Mouse (Mus musculus): Measurements from ENCODE around the gene Hagh. TPM values are rescaled to one million over a fixed set of nuclear protein-coding genes. Genes with fewer than 3 reads are reported as not detected.

The Hagh gene
- polyA plus RNA-seq, 1 experiment from 2014 or later: 83.1 TPM

DNA sequence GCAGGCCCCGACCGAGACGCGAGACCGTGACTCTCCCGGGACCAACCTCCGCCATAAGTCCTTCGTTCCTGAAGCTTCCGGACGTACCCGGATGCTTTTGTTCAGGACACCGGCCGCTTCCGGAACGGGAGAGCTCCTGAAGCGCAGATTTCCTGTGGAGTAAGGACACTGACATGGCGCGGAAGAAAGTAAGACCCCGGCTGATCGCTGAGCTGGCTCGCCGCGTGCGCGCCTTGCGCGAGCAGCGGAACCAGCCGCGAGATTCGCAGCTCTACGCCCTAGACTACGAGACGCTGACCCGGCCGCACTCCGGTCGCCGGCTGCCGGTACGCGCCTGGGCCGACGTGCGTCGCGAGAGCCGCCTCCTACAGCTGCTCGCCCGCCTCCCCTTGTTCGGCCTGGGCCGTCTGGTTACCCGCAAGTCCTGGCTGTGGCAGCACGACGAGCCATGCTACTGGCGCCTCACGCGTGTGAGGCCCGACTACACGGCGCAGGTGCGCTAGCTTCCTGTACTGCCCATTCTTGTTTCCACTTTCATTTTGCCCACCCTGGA lies 55.1 kb downstream of the Hagh start, which contains the start of the genes Eme2 and Mrps34:
Gene Eme2 (minus strand): TSS at position 93 of the 553 bp plus-strand sequence.
Gene Mrps34 (plus strand): TSS at position 122 of the 553 bp plus-strand sequence.
- ATAC-seq (ENCODE audit: low read depth): peak; percentile 59
- under 1% methylated on average over 61 of the region's 62 CpGs for WGBS (ENCODE audit: insufficient replicate concordance)
- H3K36me3 ChIP-seq: peaks cover 73% of the 10 kb centered on the region

DNA sequence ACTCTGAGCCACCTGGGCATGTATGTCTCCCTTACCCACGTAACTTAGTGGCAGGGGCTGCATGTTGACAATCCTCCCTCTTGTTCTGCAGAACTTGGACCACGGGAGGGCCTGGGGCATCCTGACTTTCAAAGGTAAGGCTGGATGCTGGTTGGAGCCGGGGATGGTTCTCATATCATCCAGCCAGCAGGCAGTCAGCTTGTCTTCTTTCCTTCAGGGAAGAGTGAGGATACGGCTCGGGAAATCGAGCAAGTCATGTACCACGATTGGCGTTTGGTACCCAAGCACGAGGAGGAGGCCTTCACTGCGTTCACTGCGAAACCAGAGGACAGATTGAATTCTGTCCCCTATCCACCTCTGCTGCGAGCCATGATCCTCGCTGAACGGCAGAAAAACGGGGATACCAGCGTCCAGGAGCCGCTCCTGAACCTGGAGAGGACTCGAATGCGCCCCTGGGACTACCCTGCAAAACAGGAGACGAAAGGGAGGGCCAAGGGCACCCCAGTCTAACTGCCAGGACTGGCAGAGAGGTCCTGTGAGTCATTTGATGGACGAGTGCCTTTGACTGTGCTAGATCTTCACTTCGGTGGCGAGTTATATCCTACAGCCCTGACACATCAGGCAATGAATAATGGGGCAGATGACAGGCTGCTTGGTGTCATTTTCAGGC lies 55.8 kb downstream of the Hagh start:
- Histone ChIP-seq H3K27ac (peak overlapping the region; percentile 90), H3K9ac (peak overlapping the region; percentile 95), H3K9me3 (replicated peaks) (no peaks in the 10 kb centered on the region), H3K4me2 (peak overlapping the region; percentile 96), H3K36me3 (peaks cover 73% of the 10 kb centered on the region), H3K4me1 (replicated peaks) (peaks cover 59% of the 10 kb centered on the region), H3K4me3 (replicated peaks) (peak overlapping the region; percentile 95), H3K27me3 (no peaks in the 10 kb centered on the region)
- no peak for DNase-seq
- WGBS (ENCODE audit: insufficient replicate concordance): 5% methylated on average over 23 of the region's 23 CpGs
- peak; percentile 4; the same call in 1 of the 2 replicates for ATAC-seq (ENCODE audit: low read depth)

More for the DNA sequence above, 55.1 kb downstream of the Hagh start, which contains the start of the genes Eme2 and Mrps34:
- DNase-seq: peak; percentile 70
- no peaks in the 10 kb centered on the region for H3K9me3 ChIP-seq (replicated peaks)
- peak within 1 kb of the TSS; percentile 95 for H3K9ac ChIP-seq
- peak within 1 kb of the TSS; percentile 96 for H3K4me2 ChIP-seq
- no peaks in the 10 kb centered on the region for H3K27me3 ChIP-seq
- H3K27ac ChIP-seq: peak within 1 kb of the TSS; percentile 90
- peaks cover 57% of the 10 kb centered on the region for H3K4me1 ChIP-seq (replicated peaks)
- peak within 1 kb of the TSS; percentile 95 for H3K4me3 ChIP-seq (replicated peaks)

DNA sequence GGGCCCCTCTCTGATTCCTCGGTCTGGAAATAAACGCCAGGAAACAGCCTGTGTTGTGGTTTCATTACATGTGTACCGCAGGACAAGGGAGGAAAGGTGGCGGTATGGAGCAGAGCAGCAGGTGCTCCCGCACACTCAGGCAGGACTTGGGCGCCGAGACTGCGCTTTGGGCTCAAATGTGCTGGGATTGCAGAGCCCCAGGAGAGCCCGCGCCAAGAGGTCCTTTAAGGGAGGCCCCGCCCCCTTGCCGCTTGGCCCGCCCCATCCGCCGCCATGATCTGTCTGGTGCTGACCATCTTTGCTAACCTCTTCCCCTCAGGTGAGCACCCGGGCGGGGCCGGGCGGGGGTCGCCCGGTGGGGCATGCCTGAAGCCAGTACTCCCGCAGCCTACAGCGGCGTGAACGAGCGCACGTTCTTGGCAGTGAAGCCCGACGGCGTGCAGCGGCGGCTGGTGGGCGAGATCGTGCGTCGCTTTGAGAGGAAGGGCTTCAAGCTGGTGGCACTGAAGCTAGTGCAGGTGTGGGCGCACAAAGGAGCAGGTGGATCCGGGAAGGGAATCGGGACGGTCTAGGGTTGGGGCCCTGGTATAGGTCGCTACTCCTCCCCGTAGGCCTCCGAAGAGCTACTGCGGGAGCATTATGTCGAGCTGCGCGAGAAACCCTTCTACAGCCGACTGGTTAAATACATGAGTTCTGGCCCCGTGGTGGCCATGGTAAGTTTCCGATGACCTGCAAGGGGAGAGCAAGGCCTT lies 56.5 kb downstream of the Hagh start, which contains the start of gene Nme3:
Gene Nme3 (plus strand): TSS at position 260 of the 752 bp plus-strand sequence.
- WGBS (ENCODE audit: insufficient replicate concordance): under 1% methylated on average over 50 of the region's 50 CpGs
- Histone ChIP-seq H3K4me1 (replicated peaks) (peaks cover 59% of the 10 kb centered on the region), H3K27ac (peak within 1 kb of the TSS; percentile 90), H3K36me3 (peaks cover 73% of the 10 kb centered on the region), H3K9me3 (replicated peaks) (no peaks in the 10 kb centered on the region), H3K4me2 (peak within 1 kb of the TSS; percentile 96), H3K4me3 (replicated peaks) (peak within 1 kb of the TSS; percentile 95), H3K27me3 (no peaks in the 10 kb centered on the region), H3K9ac (peak within 1 kb of the TSS; percentile 95)
- DNase-seq: peak; percentile 73
- ATAC-seq (ENCODE audit: low read depth): peak; percentile 77

DNA sequence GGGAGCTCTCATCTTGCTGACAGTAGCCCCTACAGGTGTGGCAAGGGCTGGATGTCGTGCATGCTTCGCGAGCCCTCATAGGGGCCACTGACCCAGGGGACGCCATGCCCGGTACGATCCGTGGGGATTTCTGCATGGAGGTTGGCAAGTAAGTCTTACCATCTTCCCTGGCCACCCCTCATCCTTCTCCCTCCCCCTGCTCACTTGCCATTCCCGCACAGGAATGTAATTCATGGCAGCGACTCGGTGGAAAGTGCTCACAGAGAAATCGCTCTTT lies 57.0 kb downstream of the Hagh start:
- no peak for DNase-seq
- Histone ChIP-seq H3K36me3 (peaks cover 73% of the 10 kb centered on the region), H3K9ac (peak overlapping the region; percentile 95), H3K4me1 (replicated peaks) (peaks cover 65% of the 10 kb centered on the region), H3K27me3 (no peaks in the 10 kb centered on the region), H3K4me3 (replicated peaks) (peak overlapping the region; percentile 95), H3K4me2 (peak overlapping the region; percentile 96), H3K27ac (peak overlapping the region; percentile 90), H3K9me3 (replicated peaks) (no peaks in the 10 kb centered on the region)
- no peak for ATAC-seq (ENCODE audit: low read depth)
- WGBS (ENCODE audit: insufficient replicate concordance): 48% methylated on average over 11 of the region's 11 CpGs

DNA sequence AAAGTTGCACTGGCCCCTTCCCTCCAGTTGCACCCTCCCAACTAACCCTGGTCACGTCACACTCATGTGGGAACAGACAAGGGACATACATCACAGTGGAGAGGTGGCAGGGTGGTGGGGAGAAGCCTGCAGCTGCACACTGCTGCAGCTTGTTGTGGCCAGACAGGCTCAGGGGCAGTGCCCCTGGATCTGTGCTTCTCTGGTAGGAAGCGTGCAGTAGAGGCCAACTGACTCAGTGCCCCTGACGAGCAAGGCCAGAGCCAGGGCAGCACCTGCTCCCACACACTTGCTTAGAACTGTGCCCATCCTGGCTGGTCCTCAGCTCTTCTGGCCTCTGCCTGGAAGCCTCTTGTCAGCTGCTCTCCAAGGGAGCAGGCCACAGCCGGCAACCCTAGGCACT lies 57.7 kb downstream of the Hagh start:
- H3K9me3 ChIP-seq (replicated peaks): no peaks in the 10 kb centered on the region
- peak overlapping the region; percentile 96 for H3K4me2 ChIP-seq
- H3K27me3 ChIP-seq: no peaks in the 10 kb centered on the region
- 76% methylated on average over 4 of the region's 4 CpGs for WGBS (ENCODE audit: insufficient replicate concordance)
- peaks cover 71% of the 10 kb centered on the region for H3K4me1 ChIP-seq (replicated peaks)
- ATAC-seq (ENCODE audit: low read depth): no peak
- peak overlapping the region; percentile 95 for H3K4me3 ChIP-seq (replicated peaks)
- H3K27ac ChIP-seq: peak overlapping the region; percentile 90
- no peak for DNase-seq
- peak overlapping the region; percentile 95 for H3K9ac ChIP-seq
- peaks cover 73% of the 10 kb centered on the region for H3K36me3 ChIP-seq

DNA sequence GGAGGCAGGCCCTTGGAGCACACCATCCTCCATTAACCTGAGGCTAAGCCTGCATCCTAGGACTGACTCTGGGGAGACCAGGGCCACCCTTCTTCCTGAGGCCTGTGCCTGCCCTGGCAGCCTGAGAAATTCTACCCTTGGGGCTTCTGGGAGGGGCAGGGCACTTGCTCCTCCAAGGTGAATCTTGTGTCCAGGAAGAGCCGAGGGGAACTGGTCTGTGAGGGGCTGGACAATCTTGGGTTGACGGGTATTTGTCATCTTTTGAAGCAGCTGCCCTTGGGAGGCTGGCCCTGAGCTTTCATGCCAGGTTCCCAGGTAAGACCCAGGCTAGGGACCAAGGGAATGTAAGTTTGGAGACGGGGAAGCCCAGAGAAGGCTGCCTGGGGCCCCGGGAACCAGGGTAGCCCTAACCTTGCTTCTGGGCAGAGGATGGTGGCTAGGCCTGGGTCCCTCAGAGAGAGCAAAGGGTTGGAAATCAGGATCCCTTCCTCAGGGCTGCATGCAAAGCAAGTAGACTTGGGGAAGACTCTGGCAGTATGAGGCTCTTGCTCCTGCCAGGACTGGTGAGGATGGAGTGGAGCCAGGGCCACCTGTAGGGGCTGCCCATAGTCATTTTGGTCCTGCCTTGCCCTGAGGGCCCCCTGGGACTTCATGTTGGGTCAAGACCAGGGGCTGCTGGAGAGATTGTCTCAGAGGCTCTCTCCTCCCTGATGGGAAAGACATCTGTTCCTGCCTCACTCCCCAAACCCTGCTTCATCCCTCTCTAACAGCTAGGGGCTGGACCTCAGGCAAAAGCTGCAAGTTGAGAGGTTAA lies 58.3 kb downstream of the Hagh start:
- H3K27ac ChIP-seq: peak overlapping the region; percentile 90
- no peaks in the 10 kb centered on the region for H3K9me3 ChIP-seq (replicated peaks)
- peak overlapping the region; percentile 96 for H3K4me2 ChIP-seq
- 84% methylated on average over 4 of the region's 4 CpGs for WGBS (ENCODE audit: insufficient replicate concordance)
- H3K4me1 ChIP-seq (replicated peaks): peaks cover 74% of the 10 kb centered on the region
- H3K4me3 ChIP-seq (replicated peaks): peak overlapping the region; percentile 95
- ATAC-seq (ENCODE audit: low read depth) (no peak), DNase-seq (no peak)
- no peaks in the 10 kb centered on the region for H3K27me3 ChIP-seq
- H3K9ac ChIP-seq: peak overlapping the region; percentile 95
- peaks cover 72% of the 10 kb centered on the region for H3K36me3 ChIP-seq

DNA sequence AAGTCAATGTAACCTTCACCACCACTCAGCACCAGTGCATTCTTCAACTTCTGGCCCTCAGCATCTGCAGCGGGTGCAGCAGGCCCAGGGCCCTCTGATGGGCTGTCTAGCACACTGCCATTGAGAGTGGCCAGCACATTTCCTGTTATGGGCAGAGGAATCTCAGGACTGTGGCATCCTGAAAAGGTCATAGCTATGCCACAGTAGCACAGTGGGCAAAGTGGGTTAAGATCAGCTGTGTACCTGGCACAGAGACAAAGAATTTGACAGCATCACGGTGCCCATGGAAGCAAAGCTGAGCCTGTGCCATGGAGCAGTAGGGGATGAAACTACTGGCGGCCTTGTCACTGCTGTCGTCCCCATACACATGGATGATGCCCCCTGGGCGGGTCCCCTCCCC lies 59.2 kb downstream of the Hagh start:
- no peak for ATAC-seq (ENCODE audit: low read depth)
- Histone ChIP-seq H3K9me3 (replicated peaks) (no peaks in the 10 kb centered on the region), H3K27me3 (no peaks in the 10 kb centered on the region), H3K4me3 (replicated peaks) (no peak overlapping the region), H3K27ac (peak overlapping the region; percentile 90), H3K9ac (no peak overlapping the region), H3K4me2 (no peak overlapping the region), H3K36me3 (peaks cover 74% of the 10 kb centered on the region), H3K4me1 (replicated peaks) (peaks cover 74% of the 10 kb centered on the region)
- DNase-seq: no peak
- WGBS (ENCODE audit: insufficient replicate concordance): 82% methylated on average over 5 of the region's 5 CpGs

DNA sequence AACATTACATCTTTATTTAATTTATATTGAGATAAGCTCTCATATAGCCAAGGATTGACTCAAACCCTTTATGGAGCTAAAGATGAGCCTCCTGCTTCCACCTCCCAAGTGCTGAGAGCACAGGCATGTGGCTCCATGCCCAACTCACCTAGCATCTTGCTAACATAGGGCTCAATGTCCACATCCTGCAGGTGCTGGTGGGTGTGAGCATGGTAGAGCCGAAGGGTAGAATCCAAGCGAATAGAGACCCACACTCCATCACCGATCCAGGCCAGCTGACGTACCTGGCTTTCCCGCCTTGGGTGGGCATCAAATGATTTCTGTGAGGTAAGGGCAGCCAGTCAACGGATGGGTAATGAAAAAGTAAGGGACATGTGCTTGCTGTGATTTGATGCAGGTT lies 60.1 kb downstream of the Hagh start:
- H3K27ac ChIP-seq: 0 out of 2 replicates have a peak overlapping the region, but pooled peaks have one; percentile 90
- WGBS (ENCODE audit: insufficient replicate concordance): 89% methylated on average over 6 of the region's 6 CpGs
- no peaks in the 10 kb centered on the region for H3K9me3 ChIP-seq (replicated peaks)
- no peak for ATAC-seq (ENCODE audit: low read depth)
- peaks cover 82% of the 10 kb centered on the region for H3K36me3 ChIP-seq
- no peak overlapping the region for H3K9ac ChIP-seq
- H3K27me3 ChIP-seq: no peaks in the 10 kb centered on the region
- H3K4me3 ChIP-seq (replicated peaks): no peak overlapping the region
- H3K4me1 ChIP-seq (replicated peaks): peaks cover 79% of the 10 kb centered on the region
- H3K4me2 ChIP-seq: no peak overlapping the region
- DNase-seq: no peak

DNA sequence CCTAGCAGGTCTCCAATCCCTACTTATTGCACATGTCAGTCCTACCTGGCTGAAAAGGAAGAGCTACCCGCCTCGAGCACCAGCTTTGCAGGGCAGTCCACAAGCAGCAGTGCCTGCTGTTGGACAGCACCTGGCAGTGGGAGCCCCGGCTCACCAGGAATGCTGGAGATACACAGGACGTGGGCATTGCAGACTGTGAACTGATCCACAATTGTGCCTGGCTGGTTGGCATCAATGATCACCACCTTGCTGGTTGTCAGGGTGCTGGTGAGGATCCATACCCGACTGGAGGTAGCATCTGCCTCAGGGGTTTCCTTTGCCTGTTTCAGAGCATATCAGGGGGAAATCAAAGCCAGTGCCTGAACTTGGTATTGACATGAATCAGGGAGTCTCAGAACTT lies 62.2 kb downstream of the Hagh start:
- WGBS (ENCODE audit: insufficient replicate concordance): 83% methylated on average over 5 of the region's 5 CpGs
- H3K4me1 ChIP-seq (replicated peaks): peaks cover 65% of the 10 kb centered on the region
- peaks cover 99% of the 10 kb centered on the region for H3K36me3 ChIP-seq
- no peaks in the 10 kb centered on the region for H3K27me3 ChIP-seq
- no peaks in the 10 kb centered on the region for H3K9me3 ChIP-seq (replicated peaks)
- H3K9ac ChIP-seq: peak overlapping the region; percentile 64
- ATAC-seq (ENCODE audit: low read depth): no peak; the same call in 1 of the 2 replicates
- H3K27ac ChIP-seq: peak overlapping the region; percentile 98
- DNase-seq: no peak
- H3K4me2 ChIP-seq: peak overlapping the region; percentile 61
- H3K4me3 ChIP-seq (replicated peaks): peak overlapping the region; percentile 38; the same call in 1 of the 2 replicates

DNA sequence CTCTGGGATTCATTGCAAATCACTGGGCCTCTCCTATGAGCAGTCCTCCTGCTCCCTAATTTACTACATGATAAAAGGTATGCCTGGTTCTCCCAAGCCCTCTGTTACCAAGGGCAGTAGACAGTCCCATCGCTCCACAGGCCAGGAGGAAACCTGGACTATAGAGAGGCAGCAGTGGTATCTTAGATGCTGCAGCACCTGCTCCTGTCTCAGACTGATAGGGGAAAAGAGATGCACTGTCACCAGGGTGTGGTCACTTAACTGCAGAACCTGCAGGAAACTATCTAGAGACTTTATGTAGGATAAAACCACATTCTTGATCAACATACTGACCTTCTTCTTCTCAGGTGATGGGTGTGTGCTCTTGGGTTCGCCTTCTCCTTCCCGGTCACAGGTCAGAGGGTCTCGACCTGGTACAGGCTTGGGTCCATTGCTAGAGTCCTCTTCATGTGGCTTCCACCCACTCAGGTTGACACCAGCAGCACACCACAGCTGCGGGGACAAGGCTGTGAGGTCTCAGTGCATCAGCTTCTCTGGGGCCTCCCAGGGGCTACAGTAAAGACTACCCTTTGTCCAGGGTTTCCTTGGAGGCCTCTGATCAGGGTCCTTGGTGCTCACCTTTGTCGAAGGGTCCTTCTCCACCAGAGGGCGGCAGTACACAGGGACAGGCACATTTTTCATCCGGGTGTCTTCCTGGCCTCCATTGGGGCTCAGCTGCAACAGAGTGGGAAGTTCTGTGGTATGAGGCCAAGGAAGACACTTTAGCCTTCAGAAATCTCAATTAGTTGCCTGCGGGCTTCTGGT lies 62.9 kb downstream of the Hagh start:
- peak; percentile 86 for DNase-seq
- Histone ChIP-seq H3K9ac (peak overlapping the region; percentile 67), H3K4me3 (replicated peaks) (peak overlapping the region; percentile 38)

More for the DNA sequence above, 62.9 kb downstream of the Hagh start:
- Histone ChIP-seq H3K9me3 (replicated peaks) (no peaks in the 10 kb centered on the region), H3K27ac (peak overlapping the region; percentile 98), H3K4me2 (peak overlapping the region; percentile 61), H3K27me3 (no peaks in the 10 kb centered on the region), H3K4me1 (replicated peaks) (peaks cover 58% of the 10 kb centered on the region), H3K36me3 (peaks cover 99% of the 10 kb centered on the region)
- ATAC-seq (ENCODE audit: low read depth): peak; percentile 98
- WGBS (ENCODE audit: insufficient replicate concordance): 32% methylated on average over 9 of the region's 9 CpGs
